Mouse (Mus musculus): ENCODE measurements at regions not wholly inside any gene's neighbourhood (a gene's known extent, or its start where the extent isn't known, plus 50 kb on each side); places are given as distances from the start of the nearest gene placed in this dataset.

- TF ChIP-seq GATA1 (IDR thresholded peaks at IDR 0.05; ENCODE audit: borderline replicate concordance, low read length) (no peak), FLI1 (IDR thresholded peaks at IDR 0.05; ENCODE audit: low read length) (no peak)
Measured at GRCm38 (mm10) chr14:9284976-9285605, 619.1 kb upstream of the 4930452B06Rik start.
